Mouse (Mus musculus) liver, embryonic 15.5 days (tissue): ENCODE measurements around the gene Cideb. TPM values are rescaled to one million over a fixed set of nuclear protein-coding genes. Genes with fewer than 3 reads are reported as not detected.

Experiments
- ATAC-seq: fragments of 200-750 bp; cut with Nextera tagmentation; 2 replicates; pipeline ENCODE4 v1.8.0; 2017; ENCODE audit warnings: moderate number of reproducible peaks, mild to moderate bottlenecking, moderate library complexity; ENCODE audit not compliant: insufficient read depth
- H3K27ac ChIP-seq: fragments of 300-500 bp; sonication (generic); replicated peaks from 2 replicates; pipeline ENCODE4 v1.5.1; 2015; ENCODE audit warnings: mild to moderate bottlenecking, inconsistent platforms
- H3K27me3 ChIP-seq: fragments of 300-500 bp; sonication (generic); 2 replicates; pipeline ENCODE4 v1.6.1; 2015; ENCODE audit warnings: mild to moderate bottlenecking, inconsistent platforms
- H3K36me3 ChIP-seq: fragments of 300-500 bp; sonication (generic); replicated peaks from 2 replicates; pipeline ENCODE4 v1.6.1; 2015; ENCODE audit warnings: moderate library complexity, mild to moderate bottlenecking, inconsistent platforms
- H3K4me1 ChIP-seq: fragments of 300-500 bp; sonication (generic); replicated peaks from 2 replicates; pipeline ENCODE4 v1.6.1; 2015; ENCODE audit warnings: inconsistent platforms
- H3K4me2 ChIP-seq: fragments of 300-500 bp; sonication (generic); 2 replicates; pipeline ENCODE4 v1.6.1; 2015; ENCODE audit warnings: moderate library complexity, mild to moderate bottlenecking, inconsistent platforms
- H3K4me3 ChIP-seq: fragments of 300-500 bp; sonication (generic); replicated peaks from 2 replicates; pipeline ENCODE4 v1.5.1; 2015; ENCODE audit warnings: mild to moderate bottlenecking, inconsistent platforms
- H3K9ac ChIP-seq: fragments of 300-500 bp; sonication (generic); 2 replicates; pipeline ENCODE4 v1.6.1; 2015; ENCODE audit warnings: moderate library complexity, mild to moderate bottlenecking, inconsistent platforms
- H3K9me3 ChIP-seq: fragments of 300-500 bp; sonication (generic); replicated peaks from 2 replicates; pipeline ENCODE4 v1.6.1; 2016; ENCODE audit warnings: inconsistent platforms
- WGBS: fragments of 180-500 bp; shearing (Covaris S2); methylation state at CpG from one replicate; pipeline ENCODE4 v1.1.7; 2015; ENCODE audit warnings: mixed read lengths; ENCODE audit not compliant: insufficient replicate concordance; 5-methylcytosine and 5-hydroxymethylcytosine counted together
- polyA plus RNA-seq: library from polyadenylated mRNA; unstranded; fragments of >200 nt; fragmentation: Nextera tagmentation; extraction: Ambion mirVana; gene quantifications from 2 replicates; pipeline ENCODE4 v1.2.1, GENCODE M21; 2015

Gene Cideb
- polyA plus RNA-seq, 1 experiment from 2014 or later, result 57.5 TPM

- peaks cover 12% of the 10 kb centered on the region; the same call in 1 of the 2 replicates for H3K27me3 ChIP-seq
- H3K4me1 ChIP-seq, result peaks cover 45% of the 10 kb centered on the region
- no peaks in the 10 kb centered on the region for H3K36me3 ChIP-seq
- ATAC-seq, result no peak
- no peak overlapping the region for H3K27ac ChIP-seq
- WGBS, result 82% methylated on average over 4 of the region's 4 CpGs
- no peaks in the 10 kb centered on the region for H3K9me3 ChIP-seq
- H3K4me2 ChIP-seq, result no peak overlapping the region
- H3K4me3 ChIP-seq, result no peak overlapping the region
- H3K9ac ChIP-seq, result no peak overlapping the region
Observed at GRCm38 (mm10) chr14:55709509-55709908, 48.7 kb downstream of the Cideb start.

DNA sequence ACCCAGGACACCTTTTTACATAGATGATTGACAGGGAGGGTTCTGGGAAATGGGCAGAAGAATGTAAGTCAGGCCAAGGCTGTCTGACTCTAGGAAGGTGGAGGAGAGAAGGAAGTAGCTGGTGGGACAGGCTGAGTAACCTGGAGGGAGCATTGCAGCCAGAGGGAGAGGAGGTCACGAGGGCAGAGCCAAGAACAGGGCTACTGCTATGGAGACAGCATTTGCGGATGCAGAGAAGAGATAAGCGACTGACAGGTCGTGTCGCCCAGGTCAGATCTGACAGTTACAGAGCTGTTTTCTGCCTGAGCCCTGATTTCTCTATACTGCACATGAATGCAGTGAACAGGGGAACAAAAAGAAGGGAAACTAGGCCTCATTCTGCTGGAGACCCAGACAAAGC, 50.9 kb downstream of the Cideb start:
- Histone ChIP-seq H3K9ac (no peak overlapping the region), H3K9me3 (no peaks in the 10 kb centered on the region), H3K4me1 (peaks cover 30% of the 10 kb centered on the region), H3K27me3 (0 out of 2 replicates have a peak, but pooled peaks cover 4% of the 10 kb centered on the region), H3K27ac (no peak overlapping the region), H3K4me3 (no peak overlapping the region), H3K36me3 (no peaks in the 10 kb centered on the region), H3K4me2 (no peak overlapping the region)
- peak; percentile 43; the same call in 1 of the 2 replicates for ATAC-seq
- 25% methylated on average over 5 of the region's 5 CpGs for WGBS

DNA sequence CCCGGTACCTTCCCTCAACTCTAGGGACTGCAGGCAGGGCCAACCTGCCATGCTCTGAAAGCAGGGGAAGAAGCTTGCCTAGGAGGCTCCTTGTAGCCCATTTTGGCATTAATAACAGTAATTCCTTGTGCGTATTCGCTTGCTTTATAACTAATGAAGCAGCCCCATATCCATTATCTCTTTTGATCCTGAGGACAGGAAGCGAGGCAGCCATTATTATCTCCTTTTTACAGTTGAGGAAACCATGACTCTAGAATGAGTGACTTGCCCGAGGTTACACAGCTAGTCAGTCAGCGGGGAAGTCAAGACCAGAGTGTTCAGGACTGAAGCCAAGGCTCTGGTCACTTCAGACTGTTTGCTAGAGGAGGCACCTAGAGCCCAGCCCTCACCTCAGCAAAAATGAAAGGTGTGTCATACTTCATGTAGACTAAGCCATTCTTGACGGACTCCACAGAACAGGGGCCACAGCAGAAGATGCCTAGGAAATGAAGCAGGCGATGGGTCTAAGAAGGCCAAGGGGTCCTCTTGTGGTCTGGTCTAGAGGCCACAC, 52.1 kb downstream of the Cideb start:
- Histone ChIP-seq H3K36me3 (no peaks in the 10 kb centered on the region), H3K9me3 (no peaks in the 10 kb centered on the region), H3K4me3 (no peak overlapping the region), H3K4me1 (peaks cover 27% of the 10 kb centered on the region), H3K27me3 (no peaks in the 10 kb centered on the region), H3K4me2 (no peak overlapping the region), H3K9ac (no peak overlapping the region), H3K27ac (no peak overlapping the region)
- ATAC-seq, result no peak
- WGBS, result 47% methylated on average over 8 of the region's 8 CpGs

Other genes starting within 250 kb of the Cideb start
- gene Cpne6, start 248.0 kb downstream of the Cideb start, polyA plus RNA-seq, result not detected in 2 replicates
- gene Nrl, start 233.5 kb downstream of the Cideb start, polyA plus RNA-seq, result not detected in 2 replicates
- 36.0 and 39.9 TPM in 2 replicates for gene Pck2, start 218.2 kb downstream of the Cideb start, polyA plus RNA-seq
- gene Dcaf11, start 198.5 kb downstream of the Cideb start, polyA plus RNA-seq, result 57.9 and 64.1 TPM in 2 replicates
- 1.6 and 2.1 TPM in 2 replicates for gene A730061H03Rik, start 198.1 kb downstream of the Cideb start, polyA plus RNA-seq
- 1.1 and 1.9 TPM in 2 replicates for gene Fitm1, start 182.8 kb downstream of the Cideb start, polyA plus RNA-seq
- 108 and 116 TPM in 2 replicates for gene Psme1, start 180.3 kb downstream of the Cideb start, polyA plus RNA-seq
- 25.6 and 25.9 TPM in 2 replicates for gene Emc9, start 173.2 kb downstream of the Cideb start, polyA plus RNA-seq
- 173 and 191 TPM in 2 replicates for gene Psme2, start 167.3 kb downstream of the Cideb start, polyA plus RNA-seq
- 9.1 and 12.0 TPM in 2 replicates for gene Rnf31, start 166.8 kb downstream of the Cideb start, polyA plus RNA-seq
- gene Irf9, start 154.9 kb downstream of the Cideb start, polyA plus RNA-seq, result 20.7 and 20.9 TPM in 2 replicates
- gene Rec8, start 140.4 kb downstream of the Cideb start, polyA plus RNA-seq, result 1.7 and 1.9 TPM in 2 replicates
- gene Ipo4, start 122.5 kb downstream of the Cideb start, polyA plus RNA-seq, result 26.6 and 36.7 TPM in 2 replicates
- gene Gm49378, start 120.6 kb downstream of the Cideb start, polyA plus RNA-seq, result 0.54 and 0.67 TPM in 2 replicates
- gene Tm9sf1, start 114.7 kb downstream of the Cideb start, polyA plus RNA-seq, result 48.4 and 51.7 TPM in 2 replicates
- gene Tssk4, start 108.3 kb downstream of the Cideb start, polyA plus RNA-seq, result 0.09 TPM in 1 of 2 replicates, not detected in the other
- 18.4 and 18.5 TPM in 2 replicates for gene Mdp1, start 98.0 kb downstream of the Cideb start, polyA plus RNA-seq
- 21.2 and 25.6 TPM in 2 replicates for gene Gmpr2, start 86.5 kb downstream of the Cideb start, polyA plus RNA-seq
- gene Nedd8, start 86.3 kb downstream of the Cideb start, polyA plus RNA-seq, result 218 and 233 TPM in 2 replicates
- gene Tinf2, start 76.6 kb downstream of the Cideb start, polyA plus RNA-seq, result 21.0 and 22.4 TPM in 2 replicates
- 2.9 and 3.9 TPM in 2 replicates for gene Tgm1, start 44.5 kb downstream of the Cideb start, polyA plus RNA-seq
- gene Rabggta, start 36.2 kb downstream of the Cideb start, polyA plus RNA-seq, result 10.5 and 11.0 TPM in 2 replicates
- gene Dhrs1, start 12.8 kb downstream of the Cideb start, polyA plus RNA-seq, result 39.4 and 43.5 TPM in 2 replicates
- 23.4 and 24.4 TPM in 2 replicates for gene Nop9, start 12.8 kb downstream of the Cideb start, polyA plus RNA-seq
- 0.74 and 0.93 TPM in 2 replicates for gene Ltb4r2, start 3.0 kb upstream of the Cideb start, polyA plus RNA-seq
- 14.0 and 14.5 TPM in 2 replicates for gene Ltb4r1, start 7.5 kb upstream of the Cideb start, polyA plus RNA-seq
- gene Adcy4, start 25.6 kb upstream of the Cideb start, polyA plus RNA-seq, result 1.4 and 1.9 TPM in 2 replicates
- gene Ripk3, start 30.4 kb upstream of the Cideb start, polyA plus RNA-seq, result 16.9 and 19.7 TPM in 2 replicates
- 0.67 and 0.86 TPM in 2 replicates for gene Nfatc4, start 64.7 kb upstream of the Cideb start, polyA plus RNA-seq
- 2.0 and 2.1 TPM in 2 replicates for gene Nynrin, start 95.6 kb upstream of the Cideb start, polyA plus RNA-seq
- gene Cbln3, start 125.9 kb upstream of the Cideb start, polyA plus RNA-seq, result 0.20 and 0.31 TPM in 2 replicates
- 8.6 and 10.1 TPM in 2 replicates for gene Khnyn, start 126.5 kb upstream of the Cideb start, polyA plus RNA-seq
- 12.8 and 15.5 TPM in 2 replicates for gene Sdr39u1, start 141.8 kb upstream of the Cideb start, polyA plus RNA-seq
- gene Cma1, start 186.2 kb upstream of the Cideb start, polyA plus RNA-seq, result 0.36 and 0.47 TPM in 2 replicates
- gene Cma2, start 192.5 kb upstream of the Cideb start, polyA plus RNA-seq, result not detected in 2 replicates